Mouse (Mus musculus) kidney, postnatal 14 days (tissue): ENCODE data around the gene Gse1.

Source experiments
- DNase-seq: peaks from one replicate; pipeline ENCODE4 v3.0.0; 2022; ENCODE audit warnings: mixed read lengths

Gene Gse1

GRCm38 (mm10) chr8:120428492-120428891 lies 200.2 kb downstream of the Gse1 start:
- no peak for DNase-seq

- DNase-seq, result no peak
Measured at GRCm38 (mm10) chr8:120429116-120429515, 200.9 kb downstream of the Gse1 start.

GRCm38 (mm10) chr8:120431042-120431441 lies 202.8 kb downstream of the Gse1 start:
- no peak for DNase-seq

- no peak for DNase-seq
Measured at GRCm38 (mm10) chr8:120432438-120432837, 204.2 kb downstream of the Gse1 start.

- no peak for DNase-seq
Measured at GRCm38 (mm10) chr8:120433143-120433542, 204.9 kb downstream of the Gse1 start.

- no peak for DNase-seq
Measured at GRCm38 (mm10) chr8:120433734-120434133, 205.5 kb downstream of the Gse1 start.

GRCm38 (mm10) chr8:120435781-120436180 lies 207.5 kb downstream of the Gse1 start:
- DNase-seq, result no peak

GRCm38 (mm10) chr8:120436491-120437030 lies 208.3 kb downstream of the Gse1 start:
- DNase-seq, result no peak

GRCm38 (mm10) chr8:120437207-120437606 lies 209.0 kb downstream of the Gse1 start:
- DNase-seq, result no peak

- DNase-seq, result peak; percentile 59
Measured at GRCm38 (mm10) chr8:120437666-120438395, 209.6 kb downstream of the Gse1 start.

- DNase-seq, result no peak
Measured at GRCm38 (mm10) chr8:120439309-120439708, 211.1 kb downstream of the Gse1 start.

GRCm38 (mm10) chr8:120440739-120441138 lies 212.5 kb downstream of the Gse1 start:
- no peak for DNase-seq

GRCm38 (mm10) chr8:120441637-120442036 lies 213.4 kb downstream of the Gse1 start:
- DNase-seq, result peak; percentile 54

- DNase-seq, result peak; percentile 53
Measured at GRCm38 (mm10) chr8:120442306-120443003, 214.2 kb downstream of the Gse1 start.

- DNase-seq, result no peak
Measured at GRCm38 (mm10) chr8:120445249-120445648, 217.0 kb downstream of the Gse1 start.

GRCm38 (mm10) chr8:120448131-120448530 lies 219.9 kb downstream of the Gse1 start:
- DNase-seq, result no peak

- DNase-seq, result no peak
Measured at GRCm38 (mm10) chr8:120449139-120449538, 220.9 kb downstream of the Gse1 start.

GRCm38 (mm10) chr8:120449608-120450031 lies 221.4 kb downstream of the Gse1 start:
- DNase-seq, result no peak

- no peak for DNase-seq
Measured at GRCm38 (mm10) chr8:120452111-120452510, 223.9 kb downstream of the Gse1 start.

- DNase-seq, result no peak
Measured at GRCm38 (mm10) chr8:120454404-120454803, 226.1 kb downstream of the Gse1 start.

GRCm38 (mm10) chr8:120460375-120460774 lies 232.1 kb downstream of the Gse1 start:
- peak; percentile 64 for DNase-seq

GRCm38 (mm10) chr8:120462119-120462551 lies 233.9 kb downstream of the Gse1 start:
- DNase-seq, result peak; percentile 65

- DNase-seq, result no peak
Measured at GRCm38 (mm10) chr8:120462611-120463010, 234.4 kb downstream of the Gse1 start.
